In genomic region chr3:102752053-102752452, GRCm38 (mm10) we compare ENCODE assay signal across 22 mouse cellular contexts. TPM values are rescaled to one million over a fixed set of nuclear protein-coding genes. Genes with fewer than 3 reads are reported as not detected.
A peak's percentile ranks its signal among the peaks of the same experiment; 100 is the strongest.
DNase-seq lines count a peak whose midpoint lies in the region; ATAC-seq and TF ChIP-seq lines count a peak whose summit lies in the region.
"Had no signal": no experiment of that assay in that cellular context is flagged by ENCODE, and none has a peak within 500 bp of the region (broad histone marks: within the 10 kb centered on the region; RNA-seq: fewer than 3 reads in every experiment).

No protein-coding gene starts in this region.

- 90% methylated on average over 4 of the region's 4 CpGs for WGBS in heart, embryonic 13.5 days
- WGBS in lung, embryonic 16.5 days = 87% methylated on average over 4 of the region's 4 CpGs
- 90% methylated on average over 4 of the region's 4 CpGs for WGBS in stomach, postnatal 0 days

- H3K36me3 ChIP-seq in heart, embryonic 13.5 days = peaks cover 47% of the 10 kb centered on the region
- H3K36me3 ChIP-seq in lung, embryonic 16.5 days (ENCODE audit: control insufficient read depth, insufficient read depth, low read length) = no peaks in the 10 kb centered on the region
- no peaks in the 10 kb centered on the region for H3K36me3 ChIP-seq in stomach, postnatal 0 days (ENCODE audit: control insufficient read depth, insufficient read depth, low read length)
- H3K36me3 ChIP-seq: intestine, embryonic 15.5 days had no signal

- intact Hi-C loops in gastrocnemius, adult 2 months (cut with DNase I) = no loop called here

- H3K4me2 ChIP-seq in heart, embryonic 13.5 days = no peak overlapping the region
- H3K4me2 ChIP-seq in lung, embryonic 16.5 days (ENCODE audit: low read depth, low read length) = no peak overlapping the region
- no peak overlapping the region for H3K4me2 ChIP-seq in stomach, postnatal 0 days (replicated peaks; ENCODE audit: low read depth)
- H3K4me2 ChIP-seq: embryonic facial prominence, embryonic 13.5 days; forebrain, embryonic 12.5 days; hindbrain, embryonic 14.5 days; intestine, embryonic 15.5 days had no signal

- TF ChIP-seq CTCF in gastrocnemius, adult 2 months (IDR thresholded peaks at IDR 0.05) = no peak
- no peak for TF ChIP-seq CTCF in stomach, postnatal 0 days (IDR thresholded peaks at IDR 0.05; ENCODE audit: low read depth)

- H3K4me1 ChIP-seq in heart, embryonic 13.5 days = peaks cover 36% of the 10 kb centered on the region
- peaks cover 22% of the 10 kb centered on the region for H3K4me1 ChIP-seq in lung, embryonic 16.5 days (replicated peaks; ENCODE audit: control insufficient read depth, insufficient read depth, low read length)
- no peaks in the 10 kb centered on the region for H3K4me1 ChIP-seq in stomach, postnatal 0 days (replicated peaks; ENCODE audit: control insufficient read depth, insufficient read depth)
- H3K4me1 ChIP-seq: hindbrain, embryonic 10.5 days had no signal

- H3K4me3 ChIP-seq in gastrocnemius, adult 2 months = no peak overlapping the region
- H3K4me3 ChIP-seq in heart, embryonic 13.5 days = no peak overlapping the region
- no peak overlapping the region for H3K4me3 ChIP-seq in lung, embryonic 16.5 days (ENCODE audit: low read length)
- H3K4me3 ChIP-seq in stomach, postnatal 0 days (ENCODE audit: low read depth, low read length) = no peak overlapping the region
- H3K4me3 ChIP-seq: embryonic facial prominence, embryonic 13.5 days; forebrain, embryonic 12.5 days; hindbrain, embryonic 10.5 days; intestine, embryonic 15.5 days had no signal

- H3K27ac ChIP-seq in gastrocnemius, adult 2 months = peak overlapping the region; percentile 58
- peak overlapping the region; percentile 24; the same call in 1 of the 2 replicates for H3K27ac ChIP-seq in heart, embryonic 13.5 days (replicated peaks)
- peak overlapping the region; percentile 86 for H3K27ac ChIP-seq in lung, embryonic 16.5 days (ENCODE audit: low read length)
- peak overlapping the region; percentile 65; the same call in 1 of the 2 replicates for H3K27ac ChIP-seq in stomach, postnatal 0 days (replicated peaks)
- H3K27ac ChIP-seq: embryonic facial prominence, embryonic 13.5 days; forebrain, embryonic 12.5 days; hindbrain, embryonic 10.5 days; hindbrain, embryonic 14.5 days; intestine, embryonic 15.5 days had no signal

- no peak for TF ChIP-seq EP300 in stomach, postnatal 0 days (optimal IDR thresholded peaks at IDR 0.05)

- ATAC-seq in heart, embryonic 13.5 days (ENCODE audit: extremely low read depth, insufficient number of reproducible peaks, low FRiP score, low TSS enrichment) = no peak
- ATAC-seq in lung, embryonic 16.5 days (ENCODE audit: low read depth) = no peak
- no peak for ATAC-seq in stomach, postnatal 0 days (ENCODE audit: low FRiP score, low TSS enrichment)
- ATAC-seq: activated CD4-positive, CD25-positive, alpha-beta regulatory T cell, adult 4 months; forebrain, embryonic 16.5 days; intestine, embryonic 15.5 days; Patski had no signal

- no peaks in the 10 kb centered on the region for H3K27me3 ChIP-seq in heart, embryonic 13.5 days (replicated peaks)
- H3K27me3 ChIP-seq in lung, embryonic 16.5 days (ENCODE audit: control insufficient read depth, insufficient read depth, low read depth, low read length) = no peaks in the 10 kb centered on the region
- no peaks in the 10 kb centered on the region for H3K27me3 ChIP-seq in stomach, postnatal 0 days (ENCODE audit: control insufficient read depth, insufficient read depth, low read length)
- H3K27me3 ChIP-seq: CH12.LX; embryonic facial prominence, embryonic 13.5 days; forebrain, embryonic 12.5 days; intestine, embryonic 15.5 days; Patski had no signal

- H3K9ac ChIP-seq in heart, embryonic 13.5 days = no peak overlapping the region
- H3K9ac ChIP-seq in lung, embryonic 16.5 days (ENCODE audit: low read length) = no peak overlapping the region
- H3K9ac ChIP-seq in stomach, postnatal 0 days (ENCODE audit: low read length) = no peak overlapping the region
- H3K9ac ChIP-seq: embryonic facial prominence, embryonic 13.5 days; forebrain, embryonic 12.5 days; hindbrain, embryonic 14.5 days; intestine, embryonic 15.5 days had no signal

- H3K9me3 ChIP-seq in heart, embryonic 13.5 days = no peaks in the 10 kb centered on the region
- H3K9me3 ChIP-seq in lung, embryonic 16.5 days (ENCODE audit: control insufficient read depth, low read length) = no peaks in the 10 kb centered on the region
- no peaks in the 10 kb centered on the region for H3K9me3 ChIP-seq in stomach, postnatal 0 days (ENCODE audit: control insufficient read depth, low read length)
- H3K9me3 ChIP-seq: embryonic facial prominence, embryonic 13.5 days; forebrain, embryonic 12.5 days; hindbrain, embryonic 10.5 days; intestine, embryonic 15.5 days had no signal

- DNase-seq in gastrocnemius, adult 2 months = no peak
- DNase-seq in gastrocnemius, postnatal 10 days = no peak
- DNase-seq in heart, postnatal 4 days = no peak
- no peak for DNase-seq in lung, postnatal 25 days (ENCODE audit: low spot score)
- no peak for DNase-seq in stomach, postnatal 0 days (ENCODE audit: low spot score)
- DNase-seq: adrenal gland, postnatal 14 days; gastrocnemius, postnatal 25 days; kidney, adult 18-20 months had no signal

RNA-seq across cellular contexts. Expression of gene Tspan2, which starts 17.7 kb away (rescaled TPM):
- total RNA-seq in gastrocnemius, adult 2 months (2021) = 1 to 10 TPM; 4.3 to 5.2 TPM
- 10 to 100 TPM; 14.9 to 19.6 TPM for total RNA-seq in gastrocnemius, postnatal 10 days (2021)
- 24.8 and 25.0 TPM in 2 replicates for polyA plus RNA-seq in heart, embryonic 13.5 days (2015; fragmentation: Nextera tagmentation; extraction: Ambion mirVana)
- 10 to 100 TPM; 49.5 to 50.6 TPM for total RNA-seq in heart, postnatal 4 days (2021)
- polyA plus RNA-seq in lung, embryonic 16.5 days (2015; fragmentation: Nextera tagmentation; extraction: Ambion mirVana) = 17.7 and 17.9 TPM in 2 replicates
- 20.7 and 21.3 TPM in 2 replicates for polyA plus RNA-seq in stomach, postnatal 0 days (2015; fragmentation: Nextera tagmentation; extraction: Ambion mirVana)

RNA-seq across cellular contexts. Expression of gene Tshb, which starts 30.5 kb away (rescaled TPM):
- not detected for total RNA-seq in gastrocnemius, adult 2 months (2021)
- total RNA-seq in gastrocnemius, postnatal 10 days (2021) = not detected
- 0.12 TPM in 1 of 2 replicates, not detected in the other for polyA plus RNA-seq in heart, embryonic 13.5 days (2015; fragmentation: Nextera tagmentation; extraction: Ambion mirVana)
- total RNA-seq in heart, postnatal 4 days (2021) = not detected
- polyA plus RNA-seq in lung, embryonic 16.5 days (2015; fragmentation: Nextera tagmentation; extraction: Ambion mirVana) = 0.24 and 0.53 TPM in 2 replicates
- polyA plus RNA-seq in stomach, postnatal 0 days (2015; fragmentation: Nextera tagmentation; extraction: Ambion mirVana) = 0.15 and 0.30 TPM in 2 replicates
- total RNA-seq: adrenal gland, adult 18-20 months; adrenal gland, postnatal 14 days; CH12.LX; gastrocnemius, postnatal 25 days; granulocyte monocyte progenitor cell, adult 5-6 weeks had no signal
- polyA plus RNA-seq: cortical plate, adult 2 months; hindbrain, embryonic 10.5 days; Patski had no signal

Comparison
In these comparisons a context has a peak if more than half of its experiments do, and no peak if none do; other contexts are left out.
1. H3K27ac ChIP-seq: peak in every context shown above with its lines; median percentile 86 in lung, embryonic 16.5 days; 65 in stomach, postnatal 0 days; 58 in gastrocnemius, adult 2 months; 24 in heart, embryonic 13.5 days.